Mouse (Mus musculus) liver, embryonic 13.5 days (tissue): ENCODE measurements at regions not wholly inside any gene's neighbourhood (a gene's known extent, or its start where the extent isn't known, plus 50 kb on each side); places are given as distances from the start of the nearest gene placed in this dataset.

ENCODE experiments used
- ATAC-seq: fragments of 200-750 bp; cut with Nextera tagmentation; 2 replicates; pipeline ENCODE4 v1.8.0; 2017; ENCODE audit warnings: low read depth, mild to moderate bottlenecking, moderate number of reproducible peaks, moderate library complexity
- DNase-seq: peaks from one replicate; pipeline ENCODE4 v3.0.0; 2022
- H3K27ac ChIP-seq: fragments of 300-500 bp; sonication (generic); 2 replicates; pipeline ENCODE4 v1.5.1; 2015; ENCODE audit warnings: moderate library complexity, mild to moderate bottlenecking, inconsistent platforms
- H3K27me3 ChIP-seq: fragments of 300-500 bp; sonication (generic); 2 replicates; pipeline ENCODE4 v1.6.1; 2015; ENCODE audit warnings: mild to moderate bottlenecking, inconsistent platforms
- H3K36me3 ChIP-seq: fragments of 300-500 bp; sonication (generic); 2 replicates; pipeline ENCODE4 v1.6.1; 2015; ENCODE audit warnings: mild to moderate bottlenecking, inconsistent platforms
- H3K4me1 ChIP-seq: fragments of 300-500 bp; sonication (generic); replicated peaks from 2 replicates; pipeline ENCODE4 v1.6.1; 2015; ENCODE audit warnings: inconsistent platforms
- H3K4me2 ChIP-seq: fragments of 300-500 bp; sonication (generic); 2 replicates; pipeline ENCODE4 v1.6.1; 2015; ENCODE audit warnings: inconsistent platforms, mild to moderate bottlenecking, moderate library complexity
- H3K4me3 ChIP-seq: fragments of 300-500 bp; sonication (generic); replicated peaks from 2 replicates; pipeline ENCODE4 v1.5.1; 2015; ENCODE audit warnings: mild to moderate bottlenecking, inconsistent platforms
- H3K9ac ChIP-seq: fragments of 300-500 bp; sonication (generic); 2 replicates; pipeline ENCODE4 v1.6.1; 2015; ENCODE audit warnings: mild to moderate bottlenecking, inconsistent platforms
- H3K9me3 ChIP-seq: fragments of 300-500 bp; sonication (generic); replicated peaks from 2 replicates; pipeline ENCODE4 v1.6.1; 2016; ENCODE audit warnings: inconsistent platforms
- WGBS: fragments of 180-500 bp; shearing (Covaris S2); methylation state at CpG from one replicate; pipeline ENCODE4 v1.1.7; 2015; ENCODE audit not compliant: insufficient replicate concordance; 5-methylcytosine and 5-hydroxymethylcytosine counted together

- WGBS, result 35% methylated on average over 7 of the region's 7 CpGs
- no peaks in the 10 kb centered on the region for H3K36me3 ChIP-seq
- no peak overlapping the region for H3K27ac ChIP-seq
- no peaks in the 10 kb centered on the region for H3K9me3 ChIP-seq
- H3K9ac ChIP-seq, result no peak overlapping the region
- ATAC-seq, result no peak
- H3K4me3 ChIP-seq, result no peak overlapping the region
- peaks cover 3% of the 10 kb centered on the region; the same call in 1 of the 2 replicates for H3K4me1 ChIP-seq
- no peaks in the 10 kb centered on the region for H3K27me3 ChIP-seq
- no peak for DNase-seq
- H3K4me2 ChIP-seq, result no peak overlapping the region
Observed at GRCm38 (mm10) chr13:31312772-31313171, 243.2 kb upstream of the Foxq1 start.

DNA sequence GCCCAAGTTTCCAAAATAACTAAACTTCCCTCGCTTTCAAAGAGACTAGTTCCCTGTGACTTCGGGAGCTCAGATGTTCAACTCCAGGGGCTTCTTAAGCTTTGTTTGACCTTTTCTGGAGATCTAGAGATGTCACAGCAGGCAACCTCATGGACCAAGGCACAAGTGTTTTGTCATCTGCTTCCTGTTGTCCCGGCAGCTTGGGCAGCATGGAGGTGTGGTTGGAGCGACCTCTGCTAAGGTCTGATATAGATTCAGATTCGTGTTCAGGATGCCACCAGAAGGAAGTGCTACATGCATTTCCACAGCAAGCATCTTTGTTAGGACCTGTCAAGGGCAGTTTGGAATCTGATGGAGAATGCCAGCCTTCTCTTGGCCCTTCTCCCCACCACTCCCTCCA is 242.1 kb upstream of the Foxq1 start:
- peaks cover 3% of the 10 kb centered on the region; the same call in 1 of the 2 replicates for H3K4me1 ChIP-seq
- WGBS, result 19% methylated on average over 5 of the region's 5 CpGs
- ATAC-seq, result no peak

GRCm38 (mm10) chr13:31317066-31317465 is 238.9 kb upstream of the Foxq1 start:
- ATAC-seq, result no peak
- Histone ChIP-seq H3K4me1 (no peaks in the 10 kb centered on the region), H3K27ac (no peak overlapping the region), H3K36me3 (no peaks in the 10 kb centered on the region), H3K4me2 (no peak overlapping the region), H3K9ac (no peak overlapping the region), H3K9me3 (no peaks in the 10 kb centered on the region), H3K27me3 (no peaks in the 10 kb centered on the region), H3K4me3 (no peak overlapping the region)
- 62% methylated on average over 8 of the region's 8 CpGs for WGBS
- DNase-seq, result no peak

More for the DNA sequence above, 242.1 kb upstream of the Foxq1 start:
- Histone ChIP-seq H3K9ac (no peak overlapping the region), H3K27ac (no peak overlapping the region), H3K4me3 (no peak overlapping the region), H3K9me3 (no peaks in the 10 kb centered on the region), H3K4me2 (no peak overlapping the region), H3K27me3 (no peaks in the 10 kb centered on the region), H3K36me3 (no peaks in the 10 kb centered on the region)
- DNase-seq, result no peak

DNA sequence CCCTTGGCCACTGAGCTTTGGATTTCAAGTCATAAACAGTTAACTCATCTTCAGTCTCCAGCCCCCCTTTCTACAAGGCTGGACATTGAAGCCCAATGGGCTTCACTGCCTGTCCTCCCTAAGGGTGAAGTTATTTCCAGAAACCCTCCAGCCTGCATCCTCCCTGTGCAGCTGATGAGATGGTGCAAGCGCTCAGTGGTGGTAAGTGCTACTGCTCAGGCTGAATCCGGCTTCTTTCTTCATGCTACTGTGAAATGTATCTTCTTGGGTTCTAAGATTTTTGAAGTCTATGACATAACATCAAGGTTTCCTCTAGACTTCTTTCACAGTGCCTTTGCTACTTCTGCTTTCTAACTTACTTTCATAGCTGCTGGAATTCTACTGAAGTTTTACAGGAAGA is 237.9 kb upstream of the Foxq1 start:
- ATAC-seq, result no peak
- H3K4me1 ChIP-seq, result no peaks in the 10 kb centered on the region
- 64% methylated on average over 2 of the region's 2 CpGs for WGBS
- DNase-seq, result no peak
- no peak overlapping the region for H3K9ac ChIP-seq
- no peak overlapping the region for H3K27ac ChIP-seq
- no peaks in the 10 kb centered on the region for H3K27me3 ChIP-seq
- no peaks in the 10 kb centered on the region for H3K36me3 ChIP-seq
- no peaks in the 10 kb centered on the region for H3K9me3 ChIP-seq
- H3K4me3 ChIP-seq, result no peak overlapping the region
- H3K4me2 ChIP-seq, result no peak overlapping the region

DNA sequence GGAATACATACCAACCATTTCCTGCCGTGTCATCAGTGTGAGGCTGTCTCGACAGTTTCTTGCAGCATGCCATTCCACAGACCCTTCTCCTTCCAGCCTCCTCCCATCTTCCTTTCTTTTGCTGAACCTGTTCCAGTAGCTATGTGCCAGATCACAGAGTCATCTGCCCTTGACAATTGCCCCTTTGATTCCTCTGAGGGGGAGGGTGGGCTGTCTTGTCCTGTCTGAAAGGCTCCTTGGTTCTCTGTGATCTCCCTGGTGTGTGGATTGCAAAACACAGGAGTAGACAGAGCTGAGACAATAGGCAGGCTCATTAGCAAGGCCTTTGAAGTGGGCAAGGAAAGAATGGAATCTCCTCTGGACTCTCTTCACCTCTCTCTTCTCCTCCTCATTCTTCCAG is 234.5 kb upstream of the Foxq1 start:
- H3K27me3 ChIP-seq, result no peaks in the 10 kb centered on the region
- no peak overlapping the region for H3K4me3 ChIP-seq
- H3K9me3 ChIP-seq, result no peaks in the 10 kb centered on the region
- H3K27ac ChIP-seq, result no peak overlapping the region
- H3K4me2 ChIP-seq, result no peak overlapping the region
- no peak for ATAC-seq
- H3K4me1 ChIP-seq, result no peaks in the 10 kb centered on the region
- no peak for DNase-seq
- H3K36me3 ChIP-seq, result no peaks in the 10 kb centered on the region
- WGBS, result 49% methylated on average over 2 of the region's 2 CpGs
- H3K9ac ChIP-seq, result no peak overlapping the region

- Histone ChIP-seq H3K36me3 (no peaks in the 10 kb centered on the region), H3K4me1 (no peaks in the 10 kb centered on the region), H3K4me2 (no peak overlapping the region), H3K27ac (no peak overlapping the region), H3K27me3 (no peaks in the 10 kb centered on the region), H3K4me3 (no peak overlapping the region), H3K9me3 (no peaks in the 10 kb centered on the region), H3K9ac (no peak overlapping the region)
- DNase-seq, result no peak
- no peak for ATAC-seq
- WGBS, result 49% methylated on average over 12 of the region's 12 CpGs
Observed at GRCm38 (mm10) chr13:31326269-31326851, 229.6 kb upstream of the Foxq1 start.

GRCm38 (mm10) chr13:31327511-31327951 is 228.4 kb upstream of the Foxq1 start:
- DNase-seq, result no peak
- H3K4me2 ChIP-seq, result no peak overlapping the region
- no peaks in the 10 kb centered on the region for H3K4me1 ChIP-seq
- no peak overlapping the region for H3K4me3 ChIP-seq
- no peaks in the 10 kb centered on the region for H3K36me3 ChIP-seq
- H3K9ac ChIP-seq, result no peak overlapping the region
- 56% methylated on average over 7 of the region's 7 CpGs for WGBS
- no peak overlapping the region for H3K27ac ChIP-seq
- no peak for ATAC-seq
- H3K27me3 ChIP-seq, result no peaks in the 10 kb centered on the region
- H3K9me3 ChIP-seq, result no peaks in the 10 kb centered on the region

DNA sequence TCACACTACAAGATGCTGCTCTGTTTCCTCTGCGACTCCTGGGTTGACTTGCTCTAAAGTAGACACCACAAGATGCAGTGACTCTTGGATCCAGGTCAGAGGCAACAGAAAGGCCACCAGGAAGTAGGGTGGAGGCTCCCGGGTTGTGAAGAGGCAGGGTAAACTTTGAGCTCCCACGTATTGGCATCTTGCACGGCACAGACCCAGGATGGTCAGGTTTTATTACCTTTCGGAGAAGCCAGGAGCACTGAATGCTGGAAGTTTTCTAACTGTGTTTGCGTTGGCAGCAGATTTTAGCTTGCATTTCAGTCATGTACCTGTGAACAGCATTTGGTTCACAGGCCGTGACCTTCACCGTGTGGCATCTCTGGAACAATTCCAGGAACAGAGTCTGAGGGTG is 227.2 kb upstream of the Foxq1 start:
- H3K9me3 ChIP-seq, result no peaks in the 10 kb centered on the region
- H3K36me3 ChIP-seq, result no peaks in the 10 kb centered on the region
- no peak overlapping the region for H3K4me3 ChIP-seq
- WGBS, result 62% methylated on average over 8 of the region's 8 CpGs
- no peak overlapping the region for H3K9ac ChIP-seq
- no peak for DNase-seq
- no peak overlapping the region for H3K27ac ChIP-seq
- no peaks in the 10 kb centered on the region for H3K27me3 ChIP-seq
- ATAC-seq, result no peak
- H3K4me2 ChIP-seq, result no peak overlapping the region
- no peaks in the 10 kb centered on the region for H3K4me1 ChIP-seq

GRCm38 (mm10) chr13:31330731-31331130 is 225.2 kb upstream of the Foxq1 start:
- Histone ChIP-seq H3K4me1 (no peaks in the 10 kb centered on the region), H3K4me2 (no peak overlapping the region), H3K27ac (no peak overlapping the region), H3K36me3 (no peaks in the 10 kb centered on the region), H3K4me3 (no peak overlapping the region), H3K9me3 (no peaks in the 10 kb centered on the region), H3K9ac (no peak overlapping the region), H3K27me3 (no peaks in the 10 kb centered on the region)
- ATAC-seq (no peak), DNase-seq (no peak)
- WGBS, result 71% methylated on average over 5 of the region's 5 CpGs

DNA sequence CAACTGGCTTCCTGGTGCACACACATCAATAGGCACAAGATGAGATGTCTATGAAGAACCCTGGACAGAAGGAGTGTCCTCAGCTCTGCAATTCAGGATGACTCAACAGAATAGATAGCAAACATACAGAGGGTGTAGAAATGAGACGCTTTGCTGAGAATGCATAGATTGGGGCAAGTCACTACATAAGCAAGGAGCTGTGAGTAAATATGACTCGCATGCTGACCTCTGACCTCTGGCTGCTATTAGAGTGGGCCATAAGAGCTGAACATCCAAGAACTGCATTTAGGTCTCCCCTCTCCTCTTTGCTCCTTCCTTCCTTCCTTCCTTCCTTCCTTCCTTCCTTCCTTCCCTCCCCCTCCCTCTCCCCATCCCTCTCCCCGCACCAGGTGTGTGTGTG is 221.0 kb upstream of the Foxq1 start:
- Histone ChIP-seq H3K27ac (no peak overlapping the region), H3K9ac (no peak overlapping the region), H3K36me3 (no peaks in the 10 kb centered on the region), H3K4me2 (no peak overlapping the region), H3K9me3 (no peaks in the 10 kb centered on the region), H3K4me3 (no peak overlapping the region), H3K27me3 (no peaks in the 10 kb centered on the region), H3K4me1 (no peaks in the 10 kb centered on the region)
- DNase-seq (no peak), ATAC-seq (no peak)
- 63% methylated on average over 3 of the region's 3 CpGs for WGBS

DNA sequence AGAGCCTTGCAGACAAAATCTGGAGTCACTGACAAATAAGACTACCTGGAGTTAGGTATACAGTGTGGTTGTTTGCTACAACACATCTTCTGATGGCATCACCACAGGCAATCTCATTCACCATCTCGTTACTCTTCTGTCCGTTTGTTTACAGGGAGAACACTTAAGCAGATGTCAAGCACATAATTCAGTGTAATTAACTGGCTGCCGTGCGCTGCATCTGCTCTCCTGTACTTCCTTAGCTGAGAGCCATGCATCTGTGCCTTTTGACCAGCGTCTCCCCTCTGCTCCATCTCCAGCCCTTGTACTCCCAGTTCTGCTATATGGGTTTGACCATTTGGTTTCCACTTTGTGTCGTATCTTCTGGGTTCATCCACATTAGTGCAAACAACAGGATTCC is 218.3 kb upstream of the Foxq1 start:
- H3K4me3 ChIP-seq, result no peak overlapping the region
- DNase-seq, result no peak
- H3K9ac ChIP-seq, result no peak overlapping the region
- H3K9me3 ChIP-seq, result no peaks in the 10 kb centered on the region
- ATAC-seq, result no peak
- WGBS, result 55% methylated on average over 6 of the region's 6 CpGs
- no peaks in the 10 kb centered on the region for H3K36me3 ChIP-seq
- H3K4me1 ChIP-seq, result no peaks in the 10 kb centered on the region
- H3K27me3 ChIP-seq, result no peaks in the 10 kb centered on the region
- H3K27ac ChIP-seq, result no peak overlapping the region
- no peak overlapping the region for H3K4me2 ChIP-seq

GRCm38 (mm10) chr13:31339386-31339785 is 216.5 kb upstream of the Foxq1 start:
- no peak overlapping the region for H3K27ac ChIP-seq
- H3K9me3 ChIP-seq, result no peaks in the 10 kb centered on the region
- H3K36me3 ChIP-seq, result no peaks in the 10 kb centered on the region
- no peaks in the 10 kb centered on the region for H3K4me1 ChIP-seq
- DNase-seq (no peak), ATAC-seq (no peak)
- H3K9ac ChIP-seq, result no peak overlapping the region
- no peak overlapping the region for H3K4me2 ChIP-seq
- no peaks in the 10 kb centered on the region for H3K27me3 ChIP-seq
- WGBS, result 67% methylated on average over 7 of the region's 7 CpGs
- H3K4me3 ChIP-seq, result no peak overlapping the region
